Mouse (Mus musculus): ENCODE results near the gene Zfp961.

GRCm38 (mm10) chr8:71954666-71955065 is 3.8 kb downstream of the Zfp961 start:
- TF ChIP-seq CHD2 (IDR thresholded peaks at IDR 0.05; ENCODE audit: low read depth, low read length) (no peak), ZNF384 (IDR thresholded peaks at IDR 0.05; ENCODE audit: low read depth, low read length) (no peak), HCFC1 (IDR thresholded peaks at IDR 0.05; ENCODE audit: borderline replicate concordance, insufficient read depth, low read length) (no peak), ZC3H11A (IDR thresholded peaks at IDR 0.05; ENCODE audit: borderline replicate concordance, low read depth, low read length) (no peak), MAFK (IDR thresholded peaks at IDR 0.05; ENCODE audit: insufficient read depth, low read depth, low read length) (no peak)
